Mouse (Mus musculus): Measurements from ENCODE around the gene Ssbp1. TPM values are rescaled to one million over a fixed set of nuclear protein-coding genes. Genes with fewer than 3 reads are reported as not detected.
A peak's percentile ranks its signal among the peaks of the same experiment; 100 is the strongest.

Gene Ssbp1
- 126 and 132 TPM in 2 replicates for polyA plus RNA-seq (2015; fragmentation: Nextera tagmentation; extraction: Ambion mirVana)

DNA sequence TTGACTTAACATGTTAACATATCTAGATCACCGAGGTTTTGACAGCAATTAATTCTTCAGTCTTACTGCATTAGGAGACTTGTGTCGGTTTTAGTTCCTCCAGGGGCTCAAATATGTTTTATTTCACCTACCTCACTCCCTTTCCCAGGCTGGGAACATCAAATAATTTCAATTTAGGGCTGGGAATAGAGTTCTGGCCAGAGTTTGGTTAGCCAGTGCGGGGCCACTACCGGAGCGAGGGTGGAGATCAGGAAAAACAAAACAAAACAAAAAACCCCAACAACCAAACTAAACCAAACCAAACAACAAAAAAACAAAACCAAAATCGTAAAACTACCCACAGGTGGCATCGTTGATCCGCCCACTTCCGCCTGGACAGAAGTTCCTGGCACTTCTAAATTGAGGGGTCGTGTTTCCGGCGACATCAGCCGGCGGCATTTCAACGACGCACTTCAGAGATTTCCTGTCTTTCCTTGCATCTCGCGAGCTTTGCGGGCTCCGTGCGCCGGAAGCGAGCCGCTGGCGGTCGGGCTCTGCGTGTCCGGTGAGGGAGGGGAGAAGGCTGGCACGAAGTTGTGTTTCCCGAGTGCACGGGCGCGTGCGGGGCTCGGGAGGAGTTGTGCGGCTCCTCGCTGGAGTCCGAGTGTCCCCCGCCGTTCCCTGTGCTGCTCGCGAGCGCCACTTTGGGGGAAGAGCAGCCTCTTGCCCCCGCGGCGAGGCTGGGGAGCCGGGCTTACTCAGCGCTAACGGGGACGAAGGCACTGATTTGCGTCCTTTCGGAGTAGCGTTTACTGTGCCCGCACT is at the start of gene Ssbp1:
Gene Ssbp1, plus strand, starts transcription at position 437 of the 804 bp plus-strand sequence.
- peak; percentile 98 for ATAC-seq (ENCODE audit: low FRiP score)
- WGBS: under 1% methylated on average over 54 of the region's 54 CpGs

GRCm38 (mm10) chr6:40423013-40423412 is 48.1 kb upstream of the Ssbp1 start:
- Histone ChIP-seq H3K4me1 (replicated peaks) (no peaks in the 10 kb centered on the region), H3K9me3 (no peaks in the 10 kb centered on the region), H3K36me3 (peaks cover 10% of the 10 kb centered on the region), H3K27me3 (no peaks in the 10 kb centered on the region), H3K9ac (no peak overlapping the region), H3K4me3 (no peak overlapping the region), H3K4me2 (no peak overlapping the region), H3K27ac (no peak overlapping the region)
- no peak for ATAC-seq (ENCODE audit: low FRiP score)
- WGBS: 96% methylated on average over 1 of the region's 1 CpGs

More for the DNA sequence above, at the start of gene Ssbp1:
- Histone ChIP-seq H3K4me2 (peak within 1 kb of the TSS; percentile 75), H3K27me3 (peaks cover 8% of the 10 kb centered on the region), H3K4me3 (peak within 1 kb of the TSS; percentile 64), H3K27ac (peak within 1 kb of the TSS; percentile 94), H3K9ac (peak within 1 kb of the TSS; percentile 84), H3K9me3 (no peaks in the 10 kb centered on the region), H3K36me3 (peaks cover 28% of the 10 kb centered on the region), H3K4me1 (replicated peaks) (peaks cover 14% of the 10 kb centered on the region)

- Histone ChIP-seq H3K27ac (no peak overlapping the region), H3K4me2 (no peak overlapping the region), H3K4me3 (no peak overlapping the region), H3K9me3 (no peaks in the 10 kb centered on the region), H3K36me3 (peaks cover 10% of the 10 kb centered on the region), H3K4me1 (replicated peaks) (no peaks in the 10 kb centered on the region; the same call in 1 of the 2 replicates), H3K27me3 (no peaks in the 10 kb centered on the region), H3K9ac (no peak overlapping the region)
- no peak for ATAC-seq (ENCODE audit: low FRiP score)
- 71% methylated on average over 1 of the region's 1 CpGs for WGBS
These were observed 47.4 kb upstream of the Ssbp1 start for GRCm38 (mm10) chr6:40423774-40424173.

DNA sequence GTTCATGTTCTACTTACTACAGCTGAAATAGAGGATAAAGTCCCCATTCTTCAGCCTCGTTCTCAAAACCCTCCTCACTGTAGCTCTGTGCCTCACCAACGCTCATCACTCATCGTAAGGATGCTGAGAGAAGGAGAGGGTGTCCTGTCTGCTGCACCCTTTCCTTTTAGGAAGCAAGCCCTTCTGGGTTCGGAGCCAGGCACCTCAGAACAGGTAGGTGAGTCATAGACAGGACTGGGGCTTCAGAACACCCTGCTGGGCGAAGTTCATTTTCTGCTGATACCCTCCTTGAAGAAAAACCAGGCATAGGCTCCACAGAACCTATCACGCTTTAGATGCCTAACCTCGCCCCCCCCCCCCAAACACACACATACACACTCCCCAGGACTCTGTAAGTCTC is 43.7 kb upstream of the Ssbp1 start:
- Histone ChIP-seq H3K9me3 (no peaks in the 10 kb centered on the region), H3K27ac (no peak overlapping the region), H3K4me3 (no peak overlapping the region), H3K27me3 (no peaks in the 10 kb centered on the region), H3K4me1 (replicated peaks) (peaks cover 28% of the 10 kb centered on the region), H3K9ac (no peak overlapping the region), H3K4me2 (no peak overlapping the region), H3K36me3 (no peaks in the 10 kb centered on the region)
- no peak for ATAC-seq (ENCODE audit: low FRiP score)
- 87% methylated on average over 7 of the region's 7 CpGs for WGBS

GRCm38 (mm10) chr6:40428696-40429095 is 42.5 kb upstream of the Ssbp1 start:
- no peaks in the 10 kb centered on the region for H3K9me3 ChIP-seq
- no peaks in the 10 kb centered on the region for H3K27me3 ChIP-seq
- no peak overlapping the region for H3K9ac ChIP-seq
- no peak for ATAC-seq (ENCODE audit: low FRiP score)
- H3K4me3 ChIP-seq: no peak overlapping the region
- WGBS: 70% methylated on average over 3 of the region's 3 CpGs
- H3K4me1 ChIP-seq (replicated peaks): peaks cover 39% of the 10 kb centered on the region
- peak overlapping the region; percentile 23; the same call in 1 of the 2 replicates for H3K27ac ChIP-seq
- no peaks in the 10 kb centered on the region for H3K36me3 ChIP-seq
- H3K4me2 ChIP-seq: no peak overlapping the region

- Histone ChIP-seq H3K4me3 (no peak overlapping the region), H3K9ac (no peak overlapping the region), H3K4me1 (replicated peaks) (peaks cover 47% of the 10 kb centered on the region), H3K9me3 (no peaks in the 10 kb centered on the region), H3K36me3 (no peaks in the 10 kb centered on the region), H3K4me2 (no peak overlapping the region), H3K27me3 (no peaks in the 10 kb centered on the region), H3K27ac (no peak overlapping the region)
- 69% methylated on average over 4 of the region's 4 CpGs for WGBS
- ATAC-seq (ENCODE audit: low FRiP score): no peak
These were observed 41.6 kb upstream of the Ssbp1 start for GRCm38 (mm10) chr6:40429521-40429931.

DNA sequence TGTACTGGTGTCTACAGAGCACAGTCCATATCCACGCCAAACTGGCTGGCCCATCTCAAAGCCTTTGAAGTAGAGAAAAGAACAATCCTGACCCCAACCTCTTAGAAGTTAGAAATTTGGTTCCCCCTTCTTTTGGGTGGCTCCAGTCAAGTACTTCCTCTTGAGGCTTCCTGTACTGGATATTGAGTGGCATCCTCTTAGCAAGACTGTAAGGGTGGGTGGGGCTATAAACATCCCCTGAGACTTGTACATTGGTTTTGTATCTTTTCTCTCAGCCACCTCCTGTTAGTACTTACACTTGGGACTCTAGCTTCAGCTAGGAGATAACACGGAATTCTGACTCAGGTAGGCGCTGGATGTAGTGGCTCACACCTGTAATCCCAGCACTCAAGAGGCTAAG is 40.9 kb upstream of the Ssbp1 start:
- Histone ChIP-seq H3K4me1 (replicated peaks) (peaks cover 53% of the 10 kb centered on the region), H3K4me3 (no peak overlapping the region), H3K36me3 (no peaks in the 10 kb centered on the region), H3K27me3 (no peaks in the 10 kb centered on the region), H3K4me2 (no peak overlapping the region), H3K9ac (no peak overlapping the region), H3K9me3 (no peaks in the 10 kb centered on the region), H3K27ac (no peak overlapping the region)
- no peak for ATAC-seq (ENCODE audit: low FRiP score)
- 92% methylated on average over 3 of the region's 3 CpGs for WGBS

GRCm38 (mm10) chr6:40430878-40431277 is 40.3 kb upstream of the Ssbp1 start:
- Histone ChIP-seq H3K9me3 (no peaks in the 10 kb centered on the region), H3K36me3 (no peaks in the 10 kb centered on the region), H3K9ac (no peak overlapping the region), H3K27me3 (no peaks in the 10 kb centered on the region), H3K27ac (no peak overlapping the region), H3K4me2 (no peak overlapping the region), H3K4me3 (no peak overlapping the region), H3K4me1 (replicated peaks) (peaks cover 53% of the 10 kb centered on the region)
- no peak for ATAC-seq (ENCODE audit: low FRiP score)
- WGBS: 78% methylated on average over 3 of the region's 3 CpGs

DNA sequence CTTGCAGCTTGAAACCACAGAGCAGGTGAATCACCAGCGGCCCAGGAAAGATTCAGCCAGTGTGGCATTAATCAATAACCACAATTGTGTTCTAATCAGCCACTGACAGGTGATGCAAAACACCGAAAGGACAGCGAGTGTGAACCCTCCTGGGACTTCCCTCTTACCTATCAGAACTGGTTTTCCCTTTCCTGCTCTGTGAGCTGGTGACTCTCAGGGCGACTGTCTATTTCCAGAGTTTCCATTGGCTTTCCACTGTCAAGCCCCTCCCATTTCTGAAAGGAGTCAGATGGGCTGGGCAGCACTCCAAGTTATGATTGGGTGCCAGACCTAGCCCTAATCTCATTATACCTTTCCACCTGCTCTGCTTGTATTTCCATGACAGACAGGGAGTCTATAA is 39.8 kb upstream of the Ssbp1 start:
- ATAC-seq (ENCODE audit: low FRiP score): no peak
- 47% methylated on average over 4 of the region's 4 CpGs for WGBS
- Histone ChIP-seq H3K9ac (no peak overlapping the region), H3K9me3 (no peaks in the 10 kb centered on the region), H3K27me3 (no peaks in the 10 kb centered on the region), H3K4me2 (no peak overlapping the region), H3K36me3 (no peaks in the 10 kb centered on the region), H3K27ac (no peak overlapping the region), H3K4me3 (no peak overlapping the region), H3K4me1 (replicated peaks) (peaks cover 53% of the 10 kb centered on the region)

GRCm38 (mm10) chr6:40431812-40432211 is 39.3 kb upstream of the Ssbp1 start:
- ATAC-seq (ENCODE audit: low FRiP score): no peak
- H3K9me3 ChIP-seq: no peaks in the 10 kb centered on the region
- no peak overlapping the region for H3K9ac ChIP-seq
- H3K27ac ChIP-seq: 0 out of 2 replicates have a peak overlapping the region, but pooled peaks have one; percentile 18
- no peak overlapping the region for H3K4me3 ChIP-seq
- H3K27me3 ChIP-seq: no peaks in the 10 kb centered on the region
- no peaks in the 10 kb centered on the region for H3K36me3 ChIP-seq
- H3K4me2 ChIP-seq: no peak overlapping the region
- peaks cover 53% of the 10 kb centered on the region for H3K4me1 ChIP-seq (replicated peaks)

DNA sequence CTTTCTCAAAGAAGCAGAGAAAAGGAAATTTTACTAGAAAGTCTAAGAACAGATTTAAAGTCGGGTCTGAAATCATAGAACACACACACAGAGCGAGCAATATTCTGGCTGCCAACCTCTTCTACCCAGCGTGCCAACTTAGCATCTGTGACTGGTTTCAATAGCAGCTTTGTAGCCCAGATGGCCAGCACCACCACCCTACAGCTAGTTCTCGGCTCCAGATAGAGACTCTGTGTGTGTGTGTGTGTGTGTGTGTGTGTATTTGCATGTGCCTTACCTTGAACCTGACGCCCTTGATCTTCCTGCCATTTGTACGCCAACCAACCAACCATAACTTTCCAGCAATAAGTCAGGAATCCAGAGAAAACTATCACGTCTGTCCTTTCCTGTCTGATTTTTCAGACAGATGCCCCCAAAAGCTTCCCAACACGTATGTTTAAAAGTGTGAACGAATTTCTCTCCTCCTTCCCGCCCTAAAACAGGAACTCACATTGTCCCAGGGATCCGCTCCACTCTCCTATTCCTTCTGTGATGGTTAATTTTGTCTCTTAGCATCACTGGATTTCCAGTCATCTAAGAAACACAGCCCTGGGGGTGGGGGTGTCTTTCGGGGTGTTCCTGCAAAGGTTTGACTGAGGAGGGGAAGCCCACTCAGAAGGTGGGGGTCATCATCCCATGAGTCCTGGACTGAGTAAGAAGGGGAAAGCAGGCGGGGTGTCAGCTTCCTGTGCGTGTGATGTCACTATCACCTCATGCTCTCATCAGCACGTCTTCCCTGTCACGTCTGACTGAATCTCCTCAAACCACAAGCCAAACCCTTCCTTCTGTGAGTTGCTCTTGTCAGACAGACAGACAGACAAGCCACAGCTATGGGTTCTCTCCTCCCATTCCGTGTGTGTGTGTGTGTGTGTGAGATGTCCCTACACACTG is 38.5 kb upstream of the Ssbp1 start:
- Histone ChIP-seq H3K27me3 (no peaks in the 10 kb centered on the region), H3K4me1 (replicated peaks) (peaks cover 53% of the 10 kb centered on the region), H3K4me2 (no peak overlapping the region), H3K36me3 (no peaks in the 10 kb centered on the region), H3K27ac (0 out of 2 replicates have a peak overlapping the region, but pooled peaks have one; percentile 18), H3K9me3 (no peaks in the 10 kb centered on the region), H3K9ac (no peak overlapping the region), H3K4me3 (no peak overlapping the region)
- ATAC-seq (ENCODE audit: low FRiP score): no peak
- 87% methylated on average over 17 of the region's 17 CpGs for WGBS

- 5% methylated on average over 7 of the region's 7 CpGs for WGBS
- Histone ChIP-seq H3K4me3 (peak overlapping the region; percentile 77), H3K36me3 (no peaks in the 10 kb centered on the region), H3K9me3 (no peaks in the 10 kb centered on the region), H3K4me2 (peak overlapping the region; percentile 81), H3K27me3 (peaks cover 11% of the 10 kb centered on the region), H3K4me1 (replicated peaks) (peaks cover 49% of the 10 kb centered on the region), H3K9ac (peak overlapping the region; percentile 91), H3K27ac (peak overlapping the region; percentile 94; the same call in 1 of the 2 replicates)
- no peak for ATAC-seq (ENCODE audit: low FRiP score)
These were observed 36.5 kb upstream of the Ssbp1 start for GRCm38 (mm10) chr6:40434697-40435096.
